Mouse (Mus musculus) C2C12 (cell line): ENCODE results near the gene Nup205.

ENCODE experiments used
- CEBPB ChIP-seq: IDR thresholded peaks from one replicate; pipeline ENCODE4 v1.6.1; 2011; ENCODE audit warnings: low read depth, mild to moderate bottlenecking, control low read depth, moderate library complexity
- CTCF ChIP-seq: IDR thresholded peaks from one replicate; pipeline ENCODE4 v1.5.1; 2011; ENCODE audit not compliant: control insufficient read depth, insufficient read depth, insufficient read length
- FOSL1 ChIP-seq: IDR thresholded peaks from one replicate; pipeline ENCODE4 v1.8.0; 2011; ENCODE audit warnings: mild to moderate bottlenecking, low read length; ENCODE audit not compliant: poor library complexity, insufficient read depth, severe bottlenecking
- MAX ChIP-seq: IDR thresholded peaks from one replicate; pipeline ENCODE4 v1.6.1; 2011; ENCODE audit warnings: mild to moderate bottlenecking, control low read depth
- MYOD1 ChIP-seq: IDR thresholded peaks from one replicate; pipeline ENCODE4 v1.6.1; 2011; ENCODE audit warnings: low read depth; ENCODE audit not compliant: control insufficient read depth, insufficient read length
- MYOG ChIP-seq: IDR thresholded peaks from one replicate; pipeline ENCODE4 v1.6.1; 2011; ENCODE audit not compliant: control insufficient read depth, insufficient read length; ENCODE audit errors: extremely low read depth
- USF1 ChIP-seq: IDR thresholded peaks from one replicate; pipeline ENCODE4 v1.6.1; 2011; ENCODE audit warnings: low read depth, mild to moderate bottlenecking, control low read depth, moderate library complexity

- TF ChIP-seq CTCF: no peak
- TF ChIP-seq USF1: peak; percentile 86
- TF ChIP-seq MYOD1: no peak
- peak; percentile 94 for TF ChIP-seq MAX
- TF ChIP-seq CEBPB: no peak
- TF ChIP-seq MYOG: no peak
- TF ChIP-seq FOSL1: no peak
Observed at GRCm38 (mm10) chr6:35133579-35134488, 43.4 kb upstream of the Nup205 start, which contains the start of gene Cnot4.
